Mouse (Mus musculus): ENCODE measurements around the gene Slc7a15.
"Not testable (repeated sequence)": the region's sequence is repeated elsewhere in the genome, so short reads cannot be mapped to it uniquely, and the experiment has no call there.

- TF ChIP-seq POLR2A (IDR thresholded peaks at IDR 0.05; ENCODE audit: low read depth, low read length); CTCF (IDR thresholded peaks at IDR 0.05; ENCODE audit: extremely low read depth, insufficient read depth, insufficient read length, insufficient replicate concordance): not testable (repeated sequence)
Measured at GRCm38 (mm10) chr12:8591326-8591725, 7.5 kb downstream of the Slc7a15 start.

Data from spleen, adult 2 months (tissue).